Mouse (Mus musculus): ENCODE results near the gene Prickle1. TPM values are rescaled to one million over a fixed set of nuclear protein-coding genes. Genes with fewer than 3 reads are reported as not detected.

The Prickle1 gene
- polyA plus RNA-seq, 1 experiment from 2014 or later = not detected

DNA sequence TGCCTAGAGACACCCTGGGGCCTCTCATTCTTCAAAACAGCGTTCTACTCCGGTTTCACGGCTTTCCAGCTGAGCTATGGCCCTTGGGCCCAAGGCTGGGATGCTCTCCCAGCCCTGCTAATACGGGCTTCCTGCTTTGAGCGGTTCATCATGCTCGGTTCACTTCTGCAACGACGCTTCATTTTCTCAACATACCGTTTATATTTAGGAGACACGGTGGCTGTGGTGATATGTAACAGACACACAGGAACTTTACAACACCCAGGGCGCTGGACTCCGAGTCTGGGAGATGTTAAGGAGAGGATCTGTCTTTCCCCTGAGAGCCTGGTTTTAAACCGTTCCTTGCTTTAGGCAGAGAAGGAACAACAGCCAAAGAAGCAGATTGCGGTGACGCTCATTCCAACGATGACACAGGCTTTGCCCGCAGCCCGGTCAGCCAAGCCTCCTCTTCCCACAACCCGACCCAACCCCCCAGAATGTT, 15.1 kb upstream of the Prickle1 start:
- H3K79me2 ChIP-seq (ENCODE audit: inconsistent target) = no peaks in the 10 kb centered on the region
- H3K36me3 ChIP-seq (ENCODE audit: inconsistent target) = no peaks in the 10 kb centered on the region
- no peak overlapping the region for H3K27ac ChIP-seq
- 87% methylated on average over 19 of the region's 19 CpGs for WGBS (ENCODE audit: missing documents)
- H3K4me3 ChIP-seq (ENCODE audit: inconsistent target) = no peak overlapping the region

DNA sequence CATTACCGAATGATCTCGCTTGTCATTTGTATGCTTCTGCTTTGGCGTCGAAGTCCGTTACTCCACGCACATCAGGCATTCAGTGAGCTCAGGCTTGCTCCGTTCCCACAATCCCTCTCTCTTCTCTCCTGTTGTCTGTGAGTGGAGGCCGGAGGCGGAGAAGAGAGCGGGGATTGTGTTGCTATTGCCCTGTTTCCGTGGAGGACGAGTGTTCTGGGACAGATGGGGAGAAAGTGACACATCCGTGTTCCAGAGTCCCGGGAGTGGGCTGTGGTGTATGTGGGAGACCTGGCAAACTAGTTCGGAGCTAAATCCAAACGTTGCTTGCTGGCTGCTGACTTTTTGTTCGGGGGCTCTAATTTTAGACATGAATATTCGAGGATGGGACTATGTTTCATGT, 14.6 kb upstream of the Prickle1 start:
- H3K4me3 ChIP-seq (ENCODE audit: inconsistent target) = no peak overlapping the region
- 95% methylated on average over 15 of the region's 18 CpGs for WGBS (ENCODE audit: missing documents)
- no peaks in the 10 kb centered on the region for H3K79me2 ChIP-seq (ENCODE audit: inconsistent target)
- no peaks in the 10 kb centered on the region for H3K36me3 ChIP-seq (ENCODE audit: inconsistent target)
- H3K27ac ChIP-seq = no peak overlapping the region

DNA sequence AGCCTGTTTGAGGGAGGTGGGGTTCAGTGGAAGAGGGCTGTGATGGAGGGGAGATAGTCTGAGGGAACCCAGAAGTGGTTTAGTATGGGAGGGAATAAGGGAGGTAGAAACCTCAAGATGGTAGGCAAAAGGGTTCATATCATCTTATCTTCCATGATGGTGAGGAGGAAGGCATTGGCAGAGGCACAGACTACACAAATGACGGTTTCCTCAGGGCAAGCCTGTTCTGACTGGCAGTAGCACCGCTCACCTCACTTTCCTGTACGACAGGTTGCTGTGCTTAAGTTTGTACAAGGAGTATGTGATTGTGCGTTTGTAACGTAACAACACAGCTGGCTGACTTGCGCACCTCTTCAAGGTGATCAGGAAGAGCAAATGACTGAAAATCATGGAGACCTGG, 7.2 kb upstream of the Prickle1 start:
- 97% methylated on average over 6 of the region's 6 CpGs for WGBS (ENCODE audit: missing documents)
- Histone ChIP-seq H3K79me2 (ENCODE audit: inconsistent target) (no peaks in the 10 kb centered on the region), H3K27ac (no peak overlapping the region)

GRCm38 (mm10) chr15:93601461-93602015, 5.8 kb upstream of the Prickle1 start:
- Histone ChIP-seq H3K27ac (no peak overlapping the region), H3K36me3 (ENCODE audit: inconsistent target) (no peaks in the 10 kb centered on the region), H3K4me3 (ENCODE audit: inconsistent target) (no peak overlapping the region), H3K79me2 (ENCODE audit: inconsistent target) (no peaks in the 10 kb centered on the region)
- WGBS (ENCODE audit: missing documents) = 91% methylated on average over 13 of the region's 13 CpGs

More for the DNA sequence above, 7.2 kb upstream of the Prickle1 start:
- H3K36me3 ChIP-seq (ENCODE audit: inconsistent target) = no peaks in the 10 kb centered on the region
- H3K4me3 ChIP-seq (ENCODE audit: inconsistent target) = no peak overlapping the region

DNA sequence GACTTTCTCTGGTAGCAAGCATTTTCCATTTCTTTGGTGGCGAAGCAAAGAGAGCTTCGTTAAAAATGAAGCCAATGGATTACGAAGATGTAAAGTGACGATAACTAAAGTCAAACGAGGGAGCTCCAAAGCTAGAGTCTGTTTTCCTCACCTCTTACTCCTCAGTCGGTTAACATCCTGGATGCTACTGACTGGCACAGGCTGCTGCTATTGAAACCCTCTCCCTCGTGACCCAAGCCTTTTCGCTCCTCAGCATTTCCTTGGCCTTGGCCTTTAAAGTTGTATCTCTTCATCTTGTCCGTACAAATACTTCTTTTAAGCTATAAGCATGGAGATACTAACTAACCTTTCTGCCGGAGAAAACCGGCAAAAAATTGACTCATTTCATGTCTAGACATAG, 1.3 kb upstream of the Prickle1 start:
- H3K36me3 ChIP-seq (ENCODE audit: inconsistent target) = no peaks in the 10 kb centered on the region
- no peak overlapping the region for H3K27ac ChIP-seq
- WGBS (ENCODE audit: missing documents) = 73% methylated on average over 11 of the region's 11 CpGs
- H3K79me2 ChIP-seq (ENCODE audit: inconsistent target) = no peaks in the 10 kb centered on the region
- no peak overlapping the region for H3K4me3 ChIP-seq (ENCODE audit: inconsistent target)

DNA sequence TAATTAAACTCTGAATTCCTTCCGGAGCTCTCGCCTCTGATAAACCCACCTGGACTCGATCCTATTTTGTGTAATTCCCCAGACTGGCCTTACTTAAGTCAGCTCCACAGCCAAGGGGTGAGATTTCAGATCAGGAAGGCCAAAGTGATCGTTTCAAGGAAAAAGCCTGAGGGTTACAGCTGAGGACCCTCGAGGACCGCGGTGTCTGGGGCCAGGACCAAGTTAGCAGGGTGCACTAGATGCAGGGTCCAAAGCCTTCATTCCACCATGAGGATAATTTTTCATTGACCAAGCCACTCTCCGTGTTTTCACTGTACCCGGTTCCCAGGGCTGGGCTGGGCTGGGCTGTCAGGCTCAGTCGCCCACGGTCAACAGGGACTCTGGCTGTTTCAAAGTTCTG, 594 bp upstream of the Prickle1 start:
- no peak overlapping the region for H3K27ac ChIP-seq
- H3K36me3 ChIP-seq (ENCODE audit: inconsistent target) = no peaks in the 10 kb centered on the region
- under 1% methylated on average over 11 of the region's 11 CpGs for WGBS (ENCODE audit: missing documents)
- no peak overlapping the region for H3K4me3 ChIP-seq (ENCODE audit: inconsistent target)
- no peaks in the 10 kb centered on the region for H3K79me2 ChIP-seq (ENCODE audit: inconsistent target)

DNA sequence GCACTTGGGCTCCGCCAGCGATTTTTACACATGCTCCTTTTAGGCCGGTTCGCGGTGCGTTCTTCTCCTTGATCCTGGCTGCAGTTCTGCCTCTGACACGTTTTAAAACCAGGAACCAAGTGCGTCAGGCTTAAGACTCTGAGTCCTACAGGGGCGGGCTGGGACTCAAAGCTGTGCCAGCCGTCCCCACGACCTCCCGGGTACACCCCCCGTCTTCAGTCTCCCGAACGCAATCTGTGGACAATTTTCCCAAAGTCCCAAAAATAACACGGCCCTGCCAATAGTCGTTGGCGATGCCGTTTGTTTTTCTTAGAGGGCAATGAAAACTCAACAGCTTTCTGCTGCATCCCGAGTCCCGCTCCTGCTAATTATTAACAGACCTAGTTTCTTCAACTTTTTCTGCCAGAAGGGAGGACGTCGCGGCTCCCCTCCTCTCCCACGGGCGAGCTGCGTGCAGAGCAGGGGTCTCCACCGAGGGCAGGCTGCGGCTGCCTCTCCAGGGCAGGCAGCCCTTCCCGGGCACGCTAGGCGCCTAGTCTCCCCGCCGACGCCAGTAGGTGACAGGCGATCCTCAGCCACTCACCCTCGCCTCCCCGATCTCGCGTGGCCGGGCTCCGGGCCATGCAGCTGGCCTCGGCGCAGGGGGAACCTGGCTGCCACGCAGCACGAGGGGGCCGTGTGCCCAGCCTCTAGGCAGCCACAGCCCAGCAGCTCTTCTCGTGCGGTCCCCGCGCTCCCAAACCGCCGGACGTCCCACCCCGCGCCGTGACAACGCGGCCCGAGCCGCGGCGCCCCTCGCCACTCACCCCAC, 598 bp downstream of the Prickle1 start:
- H3K79me2 ChIP-seq (ENCODE audit: inconsistent target) = no peaks in the 10 kb centered on the region
- H3K4me3 ChIP-seq (ENCODE audit: inconsistent target) = no peak overlapping the region
- H3K36me3 ChIP-seq (ENCODE audit: inconsistent target) = no peaks in the 10 kb centered on the region
- WGBS (ENCODE audit: missing documents) = 2% methylated on average over 63 of the region's 64 CpGs
- no peak overlapping the region for H3K27ac ChIP-seq

- Histone ChIP-seq H3K27ac (no peak overlapping the region), H3K4me3 (ENCODE audit: inconsistent target) (no peak overlapping the region), H3K36me3 (ENCODE audit: inconsistent target) (no peaks in the 10 kb centered on the region), H3K79me2 (ENCODE audit: inconsistent target) (no peaks in the 10 kb centered on the region)
- 86% methylated on average over 9 of the region's 10 CpGs for WGBS (ENCODE audit: missing documents)
These were observed 1.3 kb downstream of the Prickle1 start for GRCm38 (mm10) chr15:93594296-93594887.

- Histone ChIP-seq H3K36me3 (ENCODE audit: inconsistent target) (no peaks in the 10 kb centered on the region), H3K79me2 (ENCODE audit: inconsistent target) (no peaks in the 10 kb centered on the region), H3K4me3 (ENCODE audit: inconsistent target) (no peak overlapping the region), H3K27ac (no peak overlapping the region)
- 90% methylated on average over 3 of the region's 3 CpGs for WGBS (ENCODE audit: missing documents)
These were observed 3.1 kb downstream of the Prickle1 start for GRCm38 (mm10) chr15:93592596-93592995.

- Histone ChIP-seq H3K27ac (no peak overlapping the region), H3K4me3 (ENCODE audit: inconsistent target) (no peak overlapping the region), H3K36me3 (ENCODE audit: inconsistent target) (no peaks in the 10 kb centered on the region), H3K79me2 (ENCODE audit: inconsistent target) (no peaks in the 10 kb centered on the region)
- WGBS (ENCODE audit: missing documents) = 47% methylated on average over 12 of the region's 12 CpGs
These were observed 3.8 kb downstream of the Prickle1 start for GRCm38 (mm10) chr15:93591831-93592321.

DNA sequence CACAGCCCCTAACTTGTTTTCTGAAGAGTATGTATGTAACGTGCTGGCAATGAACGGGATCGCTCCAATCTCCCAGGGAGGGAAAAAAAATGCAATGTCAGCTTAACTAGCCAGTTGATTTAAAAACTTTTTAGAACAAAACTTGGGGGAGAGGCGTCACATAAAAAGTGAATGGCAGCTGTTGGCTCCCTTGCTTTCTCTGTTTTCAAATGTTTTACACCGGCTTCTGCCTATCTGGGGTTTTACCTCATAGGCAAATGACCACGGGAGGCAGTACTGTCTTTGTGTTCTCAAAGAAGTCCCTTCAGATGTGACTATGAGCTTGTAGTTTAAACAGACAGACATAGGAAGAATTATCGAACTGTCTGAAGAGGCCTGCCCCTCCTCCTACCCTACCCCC, 4.3 kb downstream of the Prickle1 start:
- H3K27ac ChIP-seq = no peak overlapping the region
- H3K4me3 ChIP-seq (ENCODE audit: inconsistent target) = no peak overlapping the region
- H3K36me3 ChIP-seq (ENCODE audit: inconsistent target) = no peaks in the 10 kb centered on the region
- WGBS (ENCODE audit: missing documents) = 66% methylated on average over 7 of the region's 7 CpGs
- no peaks in the 10 kb centered on the region for H3K79me2 ChIP-seq (ENCODE audit: inconsistent target)

- Histone ChIP-seq H3K36me3 (ENCODE audit: inconsistent target) (no peaks in the 10 kb centered on the region), H3K27ac (no peak overlapping the region), H3K4me3 (ENCODE audit: inconsistent target) (no peak overlapping the region), H3K79me2 (ENCODE audit: inconsistent target) (no peaks in the 10 kb centered on the region)
- WGBS (ENCODE audit: missing documents) = 93% methylated on average over 6 of the region's 6 CpGs
These were observed 7.3 kb downstream of the Prickle1 start for GRCm38 (mm10) chr15:93588401-93588800.

GRCm38 (mm10) chr15:93587660-93588059, 8.0 kb downstream of the Prickle1 start:
- Histone ChIP-seq H3K4me3 (ENCODE audit: inconsistent target) (no peak overlapping the region), H3K36me3 (ENCODE audit: inconsistent target) (no peaks in the 10 kb centered on the region), H3K79me2 (ENCODE audit: inconsistent target) (no peaks in the 10 kb centered on the region), H3K27ac (no peak overlapping the region)
- WGBS (ENCODE audit: missing documents) = 92% methylated on average over 8 of the region's 8 CpGs

DNA sequence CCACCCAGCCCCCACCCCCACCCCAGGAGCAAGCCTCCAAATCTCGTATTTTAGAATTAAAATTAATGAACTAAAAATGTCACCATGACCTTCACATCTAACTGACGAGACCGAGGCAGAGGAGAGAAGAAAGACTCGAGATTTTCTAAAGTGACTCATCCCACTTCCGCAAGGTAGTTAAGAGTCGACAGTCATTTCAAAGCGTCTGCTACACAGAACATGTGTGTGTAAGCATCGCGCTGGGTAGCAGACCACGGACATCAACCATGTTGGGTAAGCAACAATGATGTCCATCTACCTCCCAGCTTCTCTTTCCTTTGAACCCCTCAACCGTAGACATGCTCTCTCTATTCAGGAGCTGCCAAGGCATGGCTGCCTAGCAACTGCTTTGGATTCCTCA, 12.6 kb downstream of the Prickle1 start:
- H3K4me3 ChIP-seq (ENCODE audit: inconsistent target) = no peak overlapping the region
- WGBS (ENCODE audit: missing documents) = 93% methylated on average over 11 of the region's 11 CpGs
- H3K27ac ChIP-seq = no peak overlapping the region
- H3K79me2 ChIP-seq (ENCODE audit: inconsistent target) = no peaks in the 10 kb centered on the region
- no peaks in the 10 kb centered on the region for H3K36me3 ChIP-seq (ENCODE audit: inconsistent target)

- Histone ChIP-seq H3K4me3 (ENCODE audit: inconsistent target) (no peak overlapping the region), H3K36me3 (ENCODE audit: inconsistent target) (no peaks in the 10 kb centered on the region), H3K27ac (no peak overlapping the region), H3K79me2 (ENCODE audit: inconsistent target) (no peaks in the 10 kb centered on the region)
- 91% methylated on average over 8 of the region's 8 CpGs for WGBS (ENCODE audit: missing documents)
These were observed 14.0 kb downstream of the Prickle1 start for GRCm38 (mm10) chr15:93581736-93582135.
